8 mouse cellular contexts compared by ENCODE assay signal in genomic region chr10:39540995-39541394, GRCm38 (mm10).
DNase-seq lines count a peak whose midpoint lies in the region; ATAC-seq and TF ChIP-seq lines count a peak whose summit lies in the region.

No protein-coding gene starts in this region.

- peak; percentile 43 for DNase-seq in cerebellum, adult 9-10 months
- no peak for DNase-seq in cerebellum, postnatal 36 days
- DNase-seq in testis, postnatal 10 days (ENCODE audit: low spot score) = no peak
- peak; percentile 75 for DNase-seq in kidney, postnatal 0 days (ENCODE audit: low spot score)
- DNase-seq in midbrain, embryonic 11.5 days (ENCODE audit: low spot score, missing footprints) = no peak
- DNase-seq in thymus, postnatal 36 days = no peak
- DNase-seq in thymus, postnatal 10 days (ENCODE audit: low spot score in 2 of 2) = no peak

- H3K27me3 ChIP-seq in testis, adult 2 months (ENCODE audit: control insufficient read depth, insufficient read depth, low read length) = no peaks in the 10 kb centered on the region
- H3K27me3 ChIP-seq in kidney, postnatal 0 days (ENCODE audit: insufficient read depth, low read length) = no peaks in the 10 kb centered on the region
- no peaks in the 10 kb centered on the region for H3K27me3 ChIP-seq in midbrain, embryonic 11.5 days (ENCODE audit: control insufficient read depth, insufficient read depth, low read length)

- H3K4me2 ChIP-seq in kidney, postnatal 0 days (ENCODE audit: low read length) = no peak overlapping the region
- no peak overlapping the region for H3K4me2 ChIP-seq in midbrain, embryonic 11.5 days

- no peaks in the 10 kb centered on the region for H3K36me3 ChIP-seq in testis, adult 2 months (ENCODE audit: control insufficient read depth, insufficient read depth, low read length)
- no peaks in the 10 kb centered on the region; the same call in 1 of the 2 replicates for H3K36me3 ChIP-seq in kidney, postnatal 0 days (ENCODE audit: insufficient read depth, low read length)
- no peaks in the 10 kb centered on the region for H3K36me3 ChIP-seq in midbrain, embryonic 11.5 days (ENCODE audit: control insufficient read depth, insufficient read depth, low read length)

- no peaks in the 10 kb centered on the region for H3K4me1 ChIP-seq in testis, adult 2 months (ENCODE audit: control insufficient read depth, insufficient read depth, low read length)
- peaks cover 20% of the 10 kb centered on the region for H3K4me1 ChIP-seq in kidney, postnatal 0 days (replicated peaks; ENCODE audit: insufficient read depth, low read length)
- H3K4me1 ChIP-seq in midbrain, embryonic 11.5 days (ENCODE audit: control insufficient read depth, insufficient read depth, low read length) = peaks cover 43% of the 10 kb centered on the region

- peak overlapping the region; percentile 59; the same call in 1 of the 2 replicates for H3K27ac ChIP-seq in testis, adult 2 months (ENCODE audit: control insufficient read depth, insufficient read depth, low read depth, low read length)
- H3K27ac ChIP-seq in kidney, postnatal 0 days = peak overlapping the region; percentile 74
- H3K27ac ChIP-seq in midbrain, embryonic 11.5 days (ENCODE audit: low read depth, low read length) = peak overlapping the region; percentile 94

- 8% methylated on average over 7 of the region's 7 CpGs for WGBS in kidney, postnatal 0 days
- 5% methylated on average over 7 of the region's 7 CpGs for WGBS in midbrain, embryonic 11.5 days

- H3K9ac ChIP-seq in kidney, postnatal 0 days (ENCODE audit: low read depth, low read length) = peak overlapping the region; percentile 6; the same call in 1 of the 2 replicates
- H3K9ac ChIP-seq in midbrain, embryonic 11.5 days (ENCODE audit: low read length) = peak overlapping the region; percentile 52

- H3K9me3 ChIP-seq in kidney, postnatal 0 days (replicated peaks; ENCODE audit: low read length) = no peaks in the 10 kb centered on the region
- no peaks in the 10 kb centered on the region for H3K9me3 ChIP-seq in midbrain, embryonic 11.5 days (ENCODE audit: control insufficient read depth, low read length)

- TF ChIP-seq POLR2A in testis, adult 2 months (IDR thresholded peaks at IDR 0.05; ENCODE audit: control insufficient read depth, low read depth, low read length) = no peak

- peak; percentile 85 for ATAC-seq in kidney, postnatal 0 days (replicated peaks; ENCODE audit: low FRiP score, low read depth)
- ATAC-seq in midbrain, embryonic 11.5 days (ENCODE audit: low FRiP score) = peak; percentile 93

- TF ChIP-seq CTCF in testis, adult 2 months (IDR thresholded peaks at IDR 0.05; ENCODE audit: control insufficient read depth, insufficient read depth, insufficient replicate concordance, low read depth, low read length) = no peak
- no peak for TF ChIP-seq CTCF in kidney, postnatal 0 days (IDR thresholded peaks at IDR 0.05; ENCODE audit: low read depth)

- H3K4me3 ChIP-seq in testis, adult 2 months (ENCODE audit: control insufficient read depth, low read depth, low read length) = no peak overlapping the region
- H3K4me3 ChIP-seq in kidney, postnatal 0 days (replicated peaks; ENCODE audit: low read depth, low read length) = no peak overlapping the region
- H3K4me3 ChIP-seq in midbrain, embryonic 11.5 days (ENCODE audit: low read depth, low read length) = no peak overlapping the region

Comparison
In these comparisons a context has a peak if more than half of its experiments do, and no peak if none do; other contexts are left out.
1. DNase-seq: peak in cerebellum, adult 9-10 months (single experiment) and kidney, postnatal 0 days (single experiment); none in cerebellum, postnatal 36 days (0 of 2), testis, postnatal 10 days (single experiment), midbrain, embryonic 11.5 days (single experiment), thymus, postnatal 36 days (0 of 2) and thymus, postnatal 10 days (0 of 2).
2. Peak in every context shown above with its lines, with median percentiles within 50 percentile points of each other: H3K27ac ChIP-seq.